Mouse (Mus musculus) small intestine, adult 2 months (tissue): ENCODE measurements at regions not wholly inside any gene's neighbourhood (a gene's known extent, or its start where the extent isn't known, plus 50 kb on each side); places are given as distances from the start of the nearest gene placed in this dataset.

Source experiments
- H3K27ac ChIP-seq: fragments of 200-500 bp; 2 replicates; pipeline ENCODE4 v1.5.1; 2012; ENCODE audit warnings: low read depth, low read length, control low read depth, inconsistent platforms; ENCODE audit not compliant: insufficient read depth
- H3K27me3 ChIP-seq: fragments of 200-500 bp; 2 replicates; pipeline ENCODE4 v1.6.1; 2012; ENCODE audit warnings: mild to moderate bottlenecking, moderate library complexity, low read length, inconsistent platforms; ENCODE audit not compliant: control insufficient read depth, insufficient read depth
- H3K36me3 ChIP-seq: fragments of 200-500 bp; 2 replicates; pipeline ENCODE4 v1.6.1; 2012; ENCODE audit warnings: mild to moderate bottlenecking, low read length, control low read depth, inconsistent platforms; ENCODE audit not compliant: control insufficient read depth, insufficient read depth
- H3K4me1 ChIP-seq: fragments of 200-500 bp; 2 replicates; pipeline ENCODE4 v1.6.1; 2012; ENCODE audit warnings: low read length, inconsistent platforms, mixed read lengths; ENCODE audit not compliant: control insufficient read depth, insufficient read depth, insufficient read length
- H3K4me3 ChIP-seq: fragments of 200-500 bp; 2 replicates; pipeline ENCODE4 v1.5.1; 2012; ENCODE audit warnings: low read depth, mild to moderate bottlenecking, control low read depth, inconsistent platforms, low read length, moderate library complexity
- CTCF ChIP-seq: fragments of 200-500 bp; IDR thresholded peaks from 2 replicates; pipeline ENCODE4 v1.5.1; 2012; ENCODE audit warnings: low read depth, mild to moderate bottlenecking, control low read depth, inconsistent platforms, low read length, moderate library complexity, mixed read lengths; ENCODE audit not compliant: insufficient replicate concordance, insufficient read length; ENCODE audit errors: extremely low read depth
- POLR2A ChIP-seq: fragments of 200-500 bp; IDR thresholded peaks from 2 replicates; pipeline ENCODE4 v1.6.1; 2012; ENCODE audit warnings: low read depth, mild to moderate bottlenecking, control low read depth, inconsistent platforms, low read length, moderate library complexity
- WGBS: fragments of 180-500 bp; shearing (Covaris S2); methylation state at CpG from one replicate; pipeline ENCODE4 v1.1.7; 2018; 5-methylcytosine and 5-hydroxymethylcytosine counted together

- TF ChIP-seq CTCF (no peak), POLR2A (no peak)
- no peak overlapping the region for H3K4me3 ChIP-seq
- no peaks in the 10 kb centered on the region for H3K4me1 ChIP-seq
- H3K36me3 ChIP-seq = no peaks in the 10 kb centered on the region
- no peaks in the 10 kb centered on the region for H3K27me3 ChIP-seq
- WGBS = 83% methylated on average over 5 of the region's 5 CpGs
- no peak overlapping the region for H3K27ac ChIP-seq
These were observed 473.0 kb downstream of the Nyap2 start for GRCm38 (mm10) chr1:81549706-81550105.

- TF ChIP-seq POLR2A = no peak
- no peak for TF ChIP-seq CTCF
- Histone ChIP-seq H3K4me1 (no peaks in the 10 kb centered on the region), H3K27ac (no peak overlapping the region), H3K27me3 (no peaks in the 10 kb centered on the region), H3K4me3 (no peak overlapping the region), H3K36me3 (no peaks in the 10 kb centered on the region)
- WGBS = 81% methylated on average over 3 of the region's 3 CpGs
These were observed 476.0 kb downstream of the Nyap2 start for GRCm38 (mm10) chr1:81552731-81553130.

- WGBS = 73% methylated on average over 8 of the region's 8 CpGs
- Histone ChIP-seq H3K4me3 (no peak overlapping the region), H3K27me3 (no peaks in the 10 kb centered on the region), H3K4me1 (no peaks in the 10 kb centered on the region), H3K27ac (no peak overlapping the region), H3K36me3 (no peaks in the 10 kb centered on the region)
- TF ChIP-seq CTCF = no peak
- TF ChIP-seq POLR2A = no peak
These were observed 500.4 kb downstream of the Nyap2 start for GRCm38 (mm10) chr1:81576965-81577664.

GRCm38 (mm10) chr1:81577665-81578201, 501.0 kb downstream of the Nyap2 start:
- H3K4me3 ChIP-seq = no peak overlapping the region
- 54% methylated on average over 9 of the region's 9 CpGs for WGBS
- TF ChIP-seq POLR2A = no peak
- TF ChIP-seq CTCF = no peak
- no peak overlapping the region for H3K27ac ChIP-seq
- H3K36me3 ChIP-seq = no peaks in the 10 kb centered on the region
- H3K27me3 ChIP-seq = no peaks in the 10 kb centered on the region
- no peaks in the 10 kb centered on the region for H3K4me1 ChIP-seq

GRCm38 (mm10) chr1:81581208-81581607, 504.5 kb downstream of the Nyap2 start:
- Histone ChIP-seq H3K27me3 (no peaks in the 10 kb centered on the region), H3K27ac (no peak overlapping the region), H3K4me1 (no peaks in the 10 kb centered on the region), H3K36me3 (no peaks in the 10 kb centered on the region), H3K4me3 (no peak overlapping the region)
- WGBS = 83% methylated on average over 4 of the region's 4 CpGs
- TF ChIP-seq POLR2A (no peak), CTCF (no peak)

GRCm38 (mm10) chr1:81587780-81588307, 511.1 kb downstream of the Nyap2 start:
- WGBS = 74% methylated on average over 11 of the region's 11 CpGs
- H3K4me1 ChIP-seq = no peaks in the 10 kb centered on the region
- H3K27ac ChIP-seq = no peak overlapping the region
- no peaks in the 10 kb centered on the region for H3K27me3 ChIP-seq
- no peaks in the 10 kb centered on the region for H3K36me3 ChIP-seq
- no peak overlapping the region for H3K4me3 ChIP-seq
- TF ChIP-seq POLR2A (no peak), CTCF (no peak)

- no peaks in the 10 kb centered on the region for H3K4me1 ChIP-seq
- TF ChIP-seq POLR2A (no peak), CTCF (no peak)
- no peak overlapping the region for H3K27ac ChIP-seq
- H3K4me3 ChIP-seq = no peak overlapping the region
- no peaks in the 10 kb centered on the region for H3K36me3 ChIP-seq
- no peaks in the 10 kb centered on the region for H3K27me3 ChIP-seq
- 87% methylated on average over 5 of the region's 5 CpGs for WGBS
These were observed 514.9 kb downstream of the Nyap2 start for GRCm38 (mm10) chr1:81591623-81592022.
